Mouse (Mus musculus): ENCODE data around the gene Hbb-bt. TPM values are rescaled to one million over a fixed set of nuclear protein-coding genes. Genes with fewer than 3 reads are reported as not detected.

Gene Hbb-bt
- polyA plus RNA-seq (2014; fragmentation: Illumina TruSeq; extraction: RNeasy Lipid Tissue Mini Kit (QIAGEN cat#74804); ENCODE audit: low read depth, low replicate concordance): 0.62 TPM

DNA sequence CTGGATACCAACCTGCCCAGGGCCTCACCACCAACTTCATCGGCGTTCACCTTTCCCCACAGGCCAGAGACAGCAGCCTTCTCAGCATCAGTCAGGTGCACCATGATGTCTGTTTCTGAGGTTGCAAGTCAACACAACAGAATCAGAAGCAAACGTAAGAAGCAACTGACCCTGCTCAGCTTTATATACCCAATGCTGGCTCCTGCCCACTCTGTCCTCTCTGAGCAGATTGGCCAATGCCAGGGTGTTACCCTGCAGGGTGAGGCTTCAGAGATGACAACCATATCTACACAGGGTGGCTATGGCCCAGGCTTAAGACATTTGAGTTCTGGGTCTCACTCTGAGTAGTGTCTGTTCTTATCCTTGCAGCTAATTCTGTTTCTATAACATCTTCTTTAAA lies at the start of gene Hbb-bt:
TSS of gene Hbb-bt (minus strand) at position 231 of the 400 bp plus-strand sequence.

DNA sequence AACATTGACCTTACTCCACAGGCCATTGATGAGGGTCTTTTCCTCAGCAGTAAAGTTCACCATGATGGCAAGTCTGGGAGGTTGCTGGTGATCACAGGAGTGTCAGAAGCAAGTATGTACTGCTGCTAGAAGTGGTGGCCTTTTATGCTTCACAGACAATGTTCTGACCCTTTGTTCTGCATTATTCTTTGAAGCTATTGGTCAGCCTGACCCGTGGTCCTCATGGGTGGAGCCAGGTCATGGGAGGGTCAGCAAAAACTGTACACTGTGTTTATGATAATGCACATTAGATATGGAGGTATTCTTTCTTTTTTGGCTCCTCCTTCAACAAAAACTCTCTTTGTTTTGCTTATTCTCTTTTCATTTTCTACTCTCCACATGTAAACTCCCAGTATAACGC lies 39.3 kb upstream of the Hbb-bt start, which contains the start of gene Hbb-y:
TSS of gene Hbb-y (minus strand) at position 127 of the 400 bp plus-strand sequence.

DNA sequence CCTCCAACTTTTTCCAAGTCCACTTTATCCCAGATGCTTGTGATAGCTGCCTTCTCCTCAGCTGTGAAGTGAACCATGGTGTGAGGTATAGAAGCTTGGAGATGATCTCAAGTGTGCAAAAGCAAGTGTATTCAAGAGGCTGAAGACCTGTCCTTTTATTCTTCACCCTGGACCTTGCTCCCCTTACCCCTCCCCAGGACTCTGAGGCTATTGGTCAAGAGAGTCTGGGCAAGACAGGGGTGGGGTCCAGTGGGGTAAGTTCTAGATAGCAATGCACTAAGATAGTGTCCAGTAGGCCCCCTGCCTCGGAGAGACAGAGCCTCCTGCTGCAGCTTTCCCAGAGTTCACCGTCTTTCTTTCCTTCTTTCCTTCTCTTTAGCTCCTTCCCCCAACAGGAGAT lies 29.2 kb upstream of the Hbb-bt start, which contains the start of gene Hbb-bh1:
TSS of gene Hbb-bh1 (minus strand) at position 131 of the 400 bp plus-strand sequence.

DNA sequence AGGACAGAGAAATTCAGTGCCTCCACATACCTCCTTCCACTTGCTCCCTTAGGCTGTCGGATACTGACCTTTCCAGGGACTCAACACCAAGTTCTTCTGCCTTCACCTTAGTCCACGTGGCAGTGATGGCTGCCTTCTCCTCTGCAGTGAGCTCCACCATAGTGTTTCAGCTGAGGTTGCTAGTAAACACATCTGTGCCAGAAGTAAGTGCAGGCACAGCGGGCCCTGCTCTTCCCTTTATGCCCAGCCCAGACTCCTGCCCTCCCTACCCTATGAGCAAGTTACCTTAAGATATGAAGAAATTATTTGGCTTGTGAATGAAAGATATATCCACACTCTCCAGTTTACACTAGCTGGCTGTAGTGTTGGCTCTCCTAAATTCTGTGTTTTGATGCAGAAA lies 26.5 kb upstream of the Hbb-bt start, which contains the start of gene Hbb-bh2:
TSS of gene Hbb-bh2 (minus strand) at position 253 of the 400 bp plus-strand sequence.

DNA sequence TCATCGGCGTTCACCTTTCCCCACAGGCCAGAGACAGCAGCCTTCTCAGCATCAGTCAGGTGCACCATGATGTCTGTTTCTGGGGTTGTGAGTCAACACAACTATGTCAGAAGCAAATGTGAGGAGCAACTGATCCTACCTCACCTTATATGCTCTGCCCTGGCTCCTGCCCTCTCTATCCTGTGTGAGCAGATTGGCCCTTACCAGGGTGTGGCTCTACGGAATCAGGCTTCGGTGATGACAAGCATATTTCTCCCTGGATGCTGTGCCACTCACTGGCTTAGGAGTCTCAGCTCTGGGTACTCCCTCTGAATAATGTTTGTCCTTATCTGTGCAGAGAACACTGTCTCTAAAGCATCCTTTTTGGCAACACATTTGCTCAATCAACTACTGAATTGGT lies 14.0 kb upstream of the Hbb-bt start, which contains the start of gene Hbb-bs:
TSS of gene Hbb-bs (minus strand) at position 289 of the 400 bp plus-strand sequence.

DNA sequence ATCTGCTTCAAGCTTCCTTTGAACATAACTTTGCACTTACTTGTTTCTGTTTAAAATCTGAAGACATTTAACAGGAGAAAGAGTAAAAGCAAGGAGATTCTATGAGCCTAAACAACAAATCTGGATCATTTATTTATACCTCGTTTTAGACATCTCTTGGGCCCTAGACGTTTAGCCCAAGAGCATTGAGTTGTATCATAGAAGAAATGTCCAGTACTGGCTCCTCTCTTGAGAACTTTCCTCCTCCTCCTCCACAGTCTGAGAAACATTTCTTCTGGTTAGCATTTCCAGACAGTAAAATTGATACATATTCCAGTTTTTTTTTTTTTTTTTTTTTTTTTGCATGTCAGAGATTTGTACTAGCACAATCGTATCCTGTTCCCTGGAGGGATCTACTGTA lies 22.1 kb downstream of the Hbb-bt start, which contains the start of gene Olfr67:
TSS of gene Olfr67 (minus strand) at position 101 of the 400 bp plus-strand sequence.

DNA sequence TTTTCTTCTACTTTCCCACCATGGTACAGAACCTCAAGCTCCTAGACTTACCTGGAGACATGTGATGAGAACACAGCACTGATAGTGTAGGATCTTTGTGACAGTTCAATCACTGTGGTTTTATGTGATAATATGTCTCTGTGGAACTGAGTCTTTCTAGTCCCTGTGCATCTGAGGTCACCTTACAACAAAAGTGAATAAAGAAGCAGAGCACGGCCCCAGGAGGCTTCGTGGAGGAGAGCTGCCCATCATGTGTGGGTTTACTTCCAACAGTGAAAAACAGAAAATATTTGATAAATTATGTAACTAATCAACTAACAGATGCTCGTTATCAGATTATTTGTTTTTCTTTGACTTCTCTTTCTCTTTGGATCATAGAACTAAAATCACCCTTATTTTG lies 34.2 kb downstream of the Hbb-bt start, which contains the start of gene Olfr68:
TSS of gene Olfr68 (minus strand) at position 101 of the 400 bp plus-strand sequence.

DNA sequence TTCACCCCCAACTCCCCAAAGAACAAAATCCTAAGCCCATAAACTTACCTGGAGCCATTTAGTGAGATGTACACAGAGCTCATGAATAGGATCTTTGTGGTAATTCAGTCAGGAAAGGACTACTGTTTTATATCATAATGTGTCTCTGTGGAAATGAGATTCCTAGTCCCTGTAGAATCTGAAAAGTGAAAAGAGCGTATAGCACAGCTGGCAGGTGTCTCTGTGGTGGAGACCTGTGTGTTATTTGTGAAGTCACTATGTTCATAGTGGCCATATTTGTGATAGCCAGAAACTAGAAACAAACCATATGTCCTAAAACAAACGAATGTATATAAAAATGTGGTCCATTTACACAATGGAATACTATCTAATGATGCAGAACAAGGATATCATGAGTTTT lies 42.3 kb downstream of the Hbb-bt start, which contains the start of gene Olfr69:
TSS of gene Olfr69 (minus strand) at position 101 of the 400 bp plus-strand sequence.

Other genes with a start within 250 kb of the Hbb-bt start
- gene Olfr616, start 244.9 kb downstream of the Hbb-bt start, polyA plus RNA-seq (2014; fragmentation: Illumina TruSeq; extraction: RNeasy Lipid Tissue Mini Kit (QIAGEN cat#74804); ENCODE audit: low read depth, low replicate concordance): 0.38 TPM
- gene Olfr617, start 240.9 kb downstream of the Hbb-bt start, polyA plus RNA-seq (2014; fragmentation: Illumina TruSeq; extraction: RNeasy Lipid Tissue Mini Kit (QIAGEN cat#74804); ENCODE audit: low read depth, low replicate concordance): not detected
- gene Olfr618, start 223.9 kb downstream of the Hbb-bt start, polyA plus RNA-seq (2014; fragmentation: Illumina TruSeq; extraction: RNeasy Lipid Tissue Mini Kit (QIAGEN cat#74804); ENCODE audit: low read depth, low replicate concordance): not detected
- gene Olfr619, start 213.4 kb downstream of the Hbb-bt start, polyA plus RNA-seq (2014; fragmentation: Illumina TruSeq; extraction: RNeasy Lipid Tissue Mini Kit (QIAGEN cat#74804); ENCODE audit: low read depth, low replicate concordance): not detected
- gene Olfr620, start 201.5 kb downstream of the Hbb-bt start, polyA plus RNA-seq (2014; fragmentation: Illumina TruSeq; extraction: RNeasy Lipid Tissue Mini Kit (QIAGEN cat#74804); ENCODE audit: low read depth, low replicate concordance): not detected
- not detected for gene Olfr622, start 171.3 kb downstream of the Hbb-bt start, polyA plus RNA-seq (2014; fragmentation: Illumina TruSeq; extraction: RNeasy Lipid Tissue Mini Kit (QIAGEN cat#74804); ENCODE audit: low read depth, low replicate concordance)
- not detected for gene Olfr623, start 150.3 kb downstream of the Hbb-bt start, polyA plus RNA-seq (2014; fragmentation: Illumina TruSeq; extraction: RNeasy Lipid Tissue Mini Kit (QIAGEN cat#74804); ENCODE audit: low read depth, low replicate concordance)
- 0.06 TPM for gene Olfr624, start 142.8 kb downstream of the Hbb-bt start, polyA plus RNA-seq (2014; fragmentation: Illumina TruSeq; extraction: RNeasy Lipid Tissue Mini Kit (QIAGEN cat#74804); ENCODE audit: low read depth, low replicate concordance)
- not detected for gene Olfr625-ps1, start 131.3 kb downstream of the Hbb-bt start, polyA plus RNA-seq (2014; fragmentation: Illumina TruSeq; extraction: RNeasy Lipid Tissue Mini Kit (QIAGEN cat#74804); ENCODE audit: low read depth, low replicate concordance)
- gene Olfr243, start 99.3 kb downstream of the Hbb-bt start, polyA plus RNA-seq (2014; fragmentation: Illumina TruSeq; extraction: RNeasy Lipid Tissue Mini Kit (QIAGEN cat#74804); ENCODE audit: low read depth, low replicate concordance): not detected
- gene Olfr628, start 83.6 kb downstream of the Hbb-bt start, polyA plus RNA-seq (2014; fragmentation: Illumina TruSeq; extraction: RNeasy Lipid Tissue Mini Kit (QIAGEN cat#74804); ENCODE audit: low read depth, low replicate concordance): not detected
- not detected for gene Olfr629, start 69.1 kb downstream of the Hbb-bt start, polyA plus RNA-seq (2014; fragmentation: Illumina TruSeq; extraction: RNeasy Lipid Tissue Mini Kit (QIAGEN cat#74804); ENCODE audit: low read depth, low replicate concordance)
- gene Olfr630, start 56.7 kb downstream of the Hbb-bt start, polyA plus RNA-seq (2014; fragmentation: Illumina TruSeq; extraction: RNeasy Lipid Tissue Mini Kit (QIAGEN cat#74804); ENCODE audit: low read depth, low replicate concordance): not detected
- gene Olfr69, start 42.4 kb downstream of the Hbb-bt start, polyA plus RNA-seq (2014; fragmentation: Illumina TruSeq; extraction: RNeasy Lipid Tissue Mini Kit (QIAGEN cat#74804); ENCODE audit: low read depth, low replicate concordance): not detected
- not detected for gene Olfr68, start 34.3 kb downstream of the Hbb-bt start, polyA plus RNA-seq (2014; fragmentation: Illumina TruSeq; extraction: RNeasy Lipid Tissue Mini Kit (QIAGEN cat#74804); ENCODE audit: low read depth, low replicate concordance)
- not detected for gene Olfr67, start 22.2 kb downstream of the Hbb-bt start, polyA plus RNA-seq (2014; fragmentation: Illumina TruSeq; extraction: RNeasy Lipid Tissue Mini Kit (QIAGEN cat#74804); ENCODE audit: low read depth, low replicate concordance)
- gene Hbb-bs, start 14.1 kb upstream of the Hbb-bt start, polyA plus RNA-seq (2014; fragmentation: Illumina TruSeq; extraction: RNeasy Lipid Tissue Mini Kit (QIAGEN cat#74804); ENCODE audit: low read depth, low replicate concordance): 9.6 TPM
- not detected for gene Hbb-bh2, start 26.5 kb upstream of the Hbb-bt start, polyA plus RNA-seq (2014; fragmentation: Illumina TruSeq; extraction: RNeasy Lipid Tissue Mini Kit (QIAGEN cat#74804); ENCODE audit: low read depth, low replicate concordance)
- gene Hbb-bh1, start 29.2 kb upstream of the Hbb-bt start, polyA plus RNA-seq (2014; fragmentation: Illumina TruSeq; extraction: RNeasy Lipid Tissue Mini Kit (QIAGEN cat#74804); ENCODE audit: low read depth, low replicate concordance): not detected
- gene Hbb-y, start 39.2 kb upstream of the Hbb-bt start, polyA plus RNA-seq (2014; fragmentation: Illumina TruSeq; extraction: RNeasy Lipid Tissue Mini Kit (QIAGEN cat#74804); ENCODE audit: low read depth, low replicate concordance): not detected
- gene Olfr66, start 72.3 kb upstream of the Hbb-bt start, polyA plus RNA-seq (2014; fragmentation: Illumina TruSeq; extraction: RNeasy Lipid Tissue Mini Kit (QIAGEN cat#74804); ENCODE audit: low read depth, low replicate concordance): not detected
- gene Olfr64, start 80.5 kb upstream of the Hbb-bt start, polyA plus RNA-seq (2014; fragmentation: Illumina TruSeq; extraction: RNeasy Lipid Tissue Mini Kit (QIAGEN cat#74804); ENCODE audit: low read depth, low replicate concordance): not detected
- not detected for gene Olfr65, start 89.5 kb upstream of the Hbb-bt start, polyA plus RNA-seq (2014; fragmentation: Illumina TruSeq; extraction: RNeasy Lipid Tissue Mini Kit (QIAGEN cat#74804); ENCODE audit: low read depth, low replicate concordance)
- gene Olfr631, start 114.8 kb upstream of the Hbb-bt start, polyA plus RNA-seq (2014; fragmentation: Illumina TruSeq; extraction: RNeasy Lipid Tissue Mini Kit (QIAGEN cat#74804); ENCODE audit: low read depth, low replicate concordance): not detected
- not detected for gene Olfr632, start 120.4 kb upstream of the Hbb-bt start, polyA plus RNA-seq (2014; fragmentation: Illumina TruSeq; extraction: RNeasy Lipid Tissue Mini Kit (QIAGEN cat#74804); ENCODE audit: low read depth, low replicate concordance)
- not detected for gene Olfr633, start 130.4 kb upstream of the Hbb-bt start, polyA plus RNA-seq (2014; fragmentation: Illumina TruSeq; extraction: RNeasy Lipid Tissue Mini Kit (QIAGEN cat#74804); ENCODE audit: low read depth, low replicate concordance)
- gene Olfr635, start 157.2 kb upstream of the Hbb-bt start, polyA plus RNA-seq (2014; fragmentation: Illumina TruSeq; extraction: RNeasy Lipid Tissue Mini Kit (QIAGEN cat#74804); ENCODE audit: low read depth, low replicate concordance): 0.03 TPM
- gene Olfr638, start 184.8 kb upstream of the Hbb-bt start, polyA plus RNA-seq (2014; fragmentation: Illumina TruSeq; extraction: RNeasy Lipid Tissue Mini Kit (QIAGEN cat#74804); ENCODE audit: low read depth, low replicate concordance): not detected
- gene Olfr639, start 203.3 kb upstream of the Hbb-bt start, polyA plus RNA-seq (2014; fragmentation: Illumina TruSeq; extraction: RNeasy Lipid Tissue Mini Kit (QIAGEN cat#74804); ENCODE audit: low read depth, low replicate concordance): 0.07 TPM
- not detected for gene Olfr640, start 211.6 kb upstream of the Hbb-bt start, polyA plus RNA-seq (2014; fragmentation: Illumina TruSeq; extraction: RNeasy Lipid Tissue Mini Kit (QIAGEN cat#74804); ENCODE audit: low read depth, low replicate concordance)
- gene Olfr641, start 221.4 kb upstream of the Hbb-bt start, polyA plus RNA-seq (2014; fragmentation: Illumina TruSeq; extraction: RNeasy Lipid Tissue Mini Kit (QIAGEN cat#74804); ENCODE audit: low read depth, low replicate concordance): not detected
- 0.13 TPM for gene Olfr642, start 238.7 kb upstream of the Hbb-bt start, polyA plus RNA-seq (2014; fragmentation: Illumina TruSeq; extraction: RNeasy Lipid Tissue Mini Kit (QIAGEN cat#74804); ENCODE audit: low read depth, low replicate concordance)
- gene 4930516K23Rik, start 247.4 kb upstream of the Hbb-bt start, polyA plus RNA-seq (2014; fragmentation: Illumina TruSeq; extraction: RNeasy Lipid Tissue Mini Kit (QIAGEN cat#74804); ENCODE audit: low read depth, low replicate concordance): 0.67 TPM